Mouse (Mus musculus) kidney, adult 2 months (tissue): ENCODE measurements around the gene Arhgap45. TPM values are rescaled to one million over a fixed set of nuclear protein-coding genes. Genes with fewer than 3 reads are reported as not detected.
A peak's percentile ranks its signal among the peaks of the same experiment; 100 is the strongest.
"Not testable (repeated sequence)": the region's sequence is repeated elsewhere in the genome, so short reads cannot be mapped to it uniquely, and the experiment has no call there.

Experiments used
- DNase-seq: peaks from one replicate; pipeline ENCODE4 v3.0.0; 2021
- H3K27ac ChIP-seq: fragments of 200-500 bp; 2 replicates; pipeline ENCODE4 v1.5.1; 2012; ENCODE audit warnings: low read depth, low read length, control low read depth, inconsistent platforms; ENCODE audit not compliant: insufficient read depth
- H3K27me3 ChIP-seq: fragments of 200-500 bp; replicated peaks from 2 replicates; pipeline ENCODE4 v1.6.1; 2012; ENCODE audit warnings: mild to moderate bottlenecking, moderate library complexity, low read length, inconsistent platforms; ENCODE audit not compliant: control insufficient read depth, insufficient read depth
- H3K36me3 ChIP-seq: fragments of 200-500 bp; 2 replicates; pipeline ENCODE4 v1.6.1; 2012; ENCODE audit warnings: mild to moderate bottlenecking, moderate library complexity, low read length, inconsistent platforms; ENCODE audit not compliant: control insufficient read depth, insufficient read depth
- H3K4me1 ChIP-seq: fragments of 200-500 bp; 2 replicates; pipeline ENCODE4 v1.6.1; 2011; ENCODE audit warnings: low read length; ENCODE audit not compliant: control insufficient read depth, insufficient read depth
- H3K4me3 ChIP-seq: fragments of 200-500 bp; 2 replicates; pipeline ENCODE4 v1.5.1; 2011; ENCODE audit warnings: mild to moderate bottlenecking, low read depth, low read length, control low read depth; ENCODE audit not compliant: insufficient read depth
- CTCF ChIP-seq: fragments of 200-500 bp; conservative IDR thresholded peaks from 2 replicates; pipeline ENCODE4 v1.5.1; 2011; ENCODE audit warnings: low read depth, mild to moderate bottlenecking, control low read depth, low read length, moderate library complexity, mixed read lengths; ENCODE audit not compliant: insufficient read depth, insufficient read length
- POLR2A ChIP-seq: fragments of 200-500 bp; IDR thresholded peaks from one replicate; pipeline ENCODE4 v1.6.1; 2011; ENCODE audit warnings: low read depth, low read length, control low read depth
- WGBS: fragments of 180-500 bp; shearing (Covaris S2); methylation state at CpG from one replicate; pipeline ENCODE4 v1.1.7; 2018; 5-methylcytosine and 5-hydroxymethylcytosine counted together
- polyA plus RNA-seq: library from polyadenylated mRNA; depleted of rRNA; stranded (reverse); fragments of >200 nt; gene quantifications from 2 replicates; pipeline ENCODE4 v1.2.3, GENCODE M21; 2012

The Arhgap45 gene
- polyA plus RNA-seq, 1 experiment = 25.5 TPM

- H3K27me3 ChIP-seq = no peaks in the 10 kb centered on the region
- H3K4me1 ChIP-seq = peaks cover 34% of the 10 kb centered on the region
- H3K36me3 ChIP-seq = peaks cover 4% of the 10 kb centered on the region
- no peak for TF ChIP-seq CTCF
- TF ChIP-seq POLR2A = peak; percentile 88
- H3K4me3 ChIP-seq = peak overlapping the region; percentile 88
- H3K27ac ChIP-seq = peak overlapping the region; percentile 99
- under 1% methylated on average over 47 of the region's 47 CpGs for WGBS
- DNase-seq = peak; percentile 100
Observed at GRCm38 (mm10) chr10:80053259-80053780, 36.9 kb downstream of the Arhgap45 start.

DNA sequence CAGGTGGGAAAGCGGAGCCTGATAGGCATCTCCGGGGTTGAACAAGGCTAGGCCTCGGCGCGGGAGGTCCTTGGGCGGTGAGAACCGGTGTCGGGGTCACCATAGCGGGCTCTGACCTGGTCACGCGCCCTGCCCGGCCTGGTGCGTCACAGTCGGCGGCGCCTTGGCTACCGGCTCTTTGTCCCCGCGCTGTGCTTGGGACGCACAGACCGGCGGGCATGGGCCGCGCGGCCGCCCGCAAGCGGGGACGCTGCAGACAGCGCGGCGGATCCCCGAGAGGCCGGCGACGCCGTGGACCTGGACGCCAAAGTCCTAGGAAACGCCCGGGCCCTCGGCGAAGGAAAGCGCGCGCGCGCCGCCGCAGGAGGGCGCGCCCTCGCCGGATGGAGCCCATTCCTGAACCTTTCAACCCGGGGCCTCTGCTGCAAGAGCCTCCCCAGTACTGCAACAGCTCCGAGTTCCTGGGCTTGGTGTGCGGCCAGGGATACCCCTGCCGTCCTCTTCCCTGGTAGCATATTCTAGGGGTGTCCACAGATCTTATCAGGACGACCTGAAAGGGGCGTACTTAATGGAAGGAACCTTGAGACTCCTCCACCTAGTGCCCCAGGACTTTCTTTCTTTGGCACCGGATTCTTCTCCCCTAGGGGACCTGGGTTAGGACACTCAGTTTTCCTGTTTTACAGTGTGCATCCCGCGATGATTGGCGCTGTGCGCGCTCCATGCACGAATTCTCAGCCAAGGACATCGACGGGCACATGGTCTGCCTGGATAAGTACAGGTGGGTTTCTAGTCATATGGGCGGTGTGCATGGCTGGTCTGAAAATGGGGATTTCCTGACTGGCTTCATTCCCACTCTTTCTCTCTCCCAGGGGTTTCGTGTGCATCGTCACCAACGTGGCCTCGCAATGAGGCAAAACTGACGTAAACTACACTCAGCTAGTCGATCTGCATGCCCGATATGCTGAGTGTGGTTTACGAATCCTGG is 37.7 kb downstream of the Arhgap45 start:
- peak; percentile 85 for DNase-seq
- no peaks in the 10 kb centered on the region for H3K27me3 ChIP-seq
- peaks cover 4% of the 10 kb centered on the region for H3K36me3 ChIP-seq
- TF ChIP-seq CTCF (0 out of 2 replicates have a peak, but pooled peaks have one; percentile 28), POLR2A (no peak)
- H3K4me1 ChIP-seq = peaks cover 34% of the 10 kb centered on the region
- H3K27ac ChIP-seq = peak overlapping the region; percentile 99
- WGBS = under 1% methylated on average over 77 of the region's 77 CpGs
- peak overlapping the region; percentile 88 for H3K4me3 ChIP-seq

GRCm38 (mm10) chr10:80054911-80055310 is 38.5 kb downstream of the Arhgap45 start:
- peak overlapping the region; percentile 99; the same call in 1 of the 2 replicates for H3K27ac ChIP-seq
- H3K36me3 ChIP-seq, DNase-seq, H3K27me3 ChIP-seq: not testable (repeated sequence)
- peaks cover 34% of the 10 kb centered on the region for H3K4me1 ChIP-seq
- WGBS = 1% methylated on average over 3 of the region's 3 CpGs
- H3K4me3 ChIP-seq = peak overlapping the region; percentile 88

GRCm38 (mm10) chr10:80055364-80055763 is 38.9 kb downstream of the Arhgap45 start:
- DNase-seq = no peak
- Histone ChIP-seq H3K27me3 (no peaks in the 10 kb centered on the region), H3K4me3 (peak overlapping the region; percentile 10; the same call in 1 of the 2 replicates), H3K4me1 (peaks cover 29% of the 10 kb centered on the region), H3K27ac (peak overlapping the region; percentile 37; the same call in 1 of the 2 replicates), H3K36me3 (peaks cover 4% of the 10 kb centered on the region)
- TF ChIP-seq CTCF (no peak), POLR2A (no peak)
- WGBS = 47% methylated on average over 5 of the region's 5 CpGs

- H3K27ac ChIP-seq = peak overlapping the region; percentile 37
- peak overlapping the region; percentile 10; the same call in 1 of the 2 replicates for H3K4me3 ChIP-seq
- peaks cover 4% of the 10 kb centered on the region for H3K36me3 ChIP-seq
Observed at GRCm38 (mm10) chr10:80055891-80056290, 39.4 kb downstream of the Arhgap45 start.

GRCm38 (mm10) chr10:80056506-80056905 is 40.1 kb downstream of the Arhgap45 start:
- Histone ChIP-seq H3K4me1 (peaks cover 18% of the 10 kb centered on the region), H3K27ac (peak overlapping the region; percentile 27; the same call in 1 of the 2 replicates), H3K36me3 (peaks cover 4% of the 10 kb centered on the region), H3K4me3 (no peak overlapping the region), H3K27me3 (no peaks in the 10 kb centered on the region)
- 56% methylated on average over 4 of the region's 4 CpGs for WGBS
- peak; percentile 75 for DNase-seq
- TF ChIP-seq POLR2A (no peak), CTCF (no peak)

More at GRCm38 (mm10) chr10:80055891-80056290, 39.4 kb downstream of the Arhgap45 start:
- peak; percentile 56 for DNase-seq
- no peak for TF ChIP-seq POLR2A
- TF ChIP-seq CTCF = no peak
- peaks cover 24% of the 10 kb centered on the region for H3K4me1 ChIP-seq
- WGBS = 34% methylated on average over 9 of the region's 10 CpGs
- H3K27me3 ChIP-seq = no peaks in the 10 kb centered on the region

- no peak overlapping the region for H3K4me3 ChIP-seq
- TF ChIP-seq CTCF (no peak), POLR2A (peak; percentile 16)
- H3K36me3 ChIP-seq = peaks cover 4% of the 10 kb centered on the region
- DNase-seq = no peak
- H3K4me1 ChIP-seq = peaks cover 15% of the 10 kb centered on the region
- H3K27ac ChIP-seq = no peak overlapping the region
- 86% methylated on average over 27 of the region's 27 CpGs for WGBS
- no peaks in the 10 kb centered on the region for H3K27me3 ChIP-seq
Observed at GRCm38 (mm10) chr10:80056976-80057682, 40.7 kb downstream of the Arhgap45 start.
